ENCODE assay signal across 8 mouse cellular contexts in genomic region chr2:19448042-19448700, GRCm38 (mm10). TPM values are rescaled to one million over a fixed set of nuclear protein-coding genes. Genes with fewer than 3 reads are reported as not detected.
A peak's percentile ranks its signal among the peaks of the same experiment; 100 is the strongest.
DNase-seq lines count a peak whose midpoint lies in the region; ATAC-seq and TF ChIP-seq lines count a peak whose summit lies in the region.
"Had no signal": no experiment of that assay in that cellular context is flagged by ENCODE, and none has a peak within 500 bp of the region (broad histone marks: within the 10 kb centered on the region; RNA-seq: fewer than 3 reads in every experiment).

No protein-coding gene starts in this region.

- DNase-seq in left cerebral cortex, postnatal 4 days: peak; percentile 73
- no peak for DNase-seq in left cerebral cortex, adult 8-10 months (ENCODE audit: low spot score in 2 of 2)
- peak; percentile 83 for DNase-seq in embryo, embryonic 11 days
- peak; percentile 49 for DNase-seq in heart, postnatal 4 days
- peak; percentile 74 for DNase-seq in midbrain, postnatal 0 days (ENCODE audit: low spot score)
- DNase-seq in gastrocnemius, postnatal 10 days: no peak
- DNase-seq in right cerebral cortex, postnatal 4 days: no peak

- H3K27me3 ChIP-seq in midbrain, postnatal 0 days (ENCODE audit: insufficient read depth, low read length): peaks cover 94% of the 10 kb centered on the region

- H3K4me2 ChIP-seq in midbrain, postnatal 0 days (ENCODE audit: low read depth, low read length, poor library complexity, severe bottlenecking): peak overlapping the region; percentile 35; the same call in 1 of the 2 replicates

- ATAC-seq in midbrain, postnatal 0 days (ENCODE audit: low FRiP score): peak; percentile 59

- no peaks in the 10 kb centered on the region for H3K4me1 ChIP-seq in midbrain, postnatal 0 days (ENCODE audit: insufficient read depth, low read length)

- no peak overlapping the region for H3K9ac ChIP-seq in midbrain, postnatal 0 days (replicated peaks; ENCODE audit: low read length, poor library complexity, severe bottlenecking)

- no peaks in the 10 kb centered on the region for H3K9me3 ChIP-seq in midbrain, postnatal 0 days (ENCODE audit: low read length)

- H3K36me3 ChIP-seq in midbrain, postnatal 0 days (ENCODE audit: insufficient read depth, low read length): no peaks in the 10 kb centered on the region

- H3K4me3 ChIP-seq in midbrain, postnatal 0 days (ENCODE audit: low read depth, low read length): peak overlapping the region; percentile 15

- H3K27ac ChIP-seq in midbrain, postnatal 0 days (ENCODE audit: low read depth, low read length): no peak overlapping the region

- TF ChIP-seq CTCF in midbrain, postnatal 0 days (IDR thresholded peaks at IDR 0.05): peak; percentile 65

- under 1% methylated on average over 24 of the region's 31 CpGs for WGBS in midbrain, postnatal 0 days

- intact Hi-C loops in left cerebral cortex, postnatal 4 days (cut with DNase I): no loop called here

RNA-seq across cellular contexts. Expression of gene Ptf1a, which starts 2.7 kb away (rescaled TPM):
- not detected for total RNA-seq in left cerebral cortex, postnatal 4 days (2021)
- total RNA-seq in left cerebral cortex, adult 8-10 months (2022): not detected
- not detected for total RNA-seq in heart, postnatal 4 days (2021)
- 3.0 TPM in 1 of 2 replicates, not detected in the other for total RNA-seq in midbrain, postnatal 0 days (2014; rRNA removed)
- not detected in 2 replicates for polyA plus RNA-seq in midbrain, postnatal 0 days (2015; fragmentation: Nextera tagmentation; extraction: Ambion mirVana)
- not detected for total RNA-seq in gastrocnemius, postnatal 10 days (2021)
- total RNA-seq: liver, adult 2 months had no signal
- polyA plus RNA-seq: liver, adult 2 months had no signal

Comparison
In these comparisons a context has a peak if more than half of its experiments do, and no peak if none do; other contexts are left out.
1. DNase-seq: peak in left cerebral cortex, postnatal 4 days (single experiment), embryo, embryonic 11 days (single experiment), heart, postnatal 4 days (single experiment) and midbrain, postnatal 0 days (single experiment); none in left cerebral cortex, adult 8-10 months (0 of 2), gastrocnemius, postnatal 10 days (single experiment) and right cerebral cortex, postnatal 4 days (single experiment).